Mouse (Mus musculus) forebrain, embryonic 10.5 days (tissue): ENCODE data around the gene Gm14326. TPM values are rescaled to one million over a fixed set of nuclear protein-coding genes. Genes with fewer than 3 reads are reported as not detected.
"Not testable (repeated sequence)": the region's sequence is repeated elsewhere in the genome, so short reads cannot be mapped to it uniquely, and the experiment has no call there.

Experiments used
- DNase-seq: peaks from one replicate; pipeline ENCODE4 v3.0.0-alpha.2; 2017; ENCODE audit warnings: low spot score; ENCODE audit errors: extremely low spot score
- H3K27ac ChIP-seq: fragments of 300-500 bp; sonication (generic); 2 replicates; pipeline ENCODE4 v1.5.1; 2016; ENCODE audit warnings: mild to moderate bottlenecking
- H3K27me3 ChIP-seq: fragments of 300-500 bp; sonication (generic); 2 replicates; pipeline ENCODE4 v1.6.1; 2016; ENCODE audit warnings: mild to moderate bottlenecking; ENCODE audit not compliant: poor library complexity, severe bottlenecking
- H3K36me3 ChIP-seq: fragments of 300-500 bp; sonication (generic); replicated peaks from 2 replicates; pipeline ENCODE4 v1.6.1; 2016; ENCODE audit warnings: mild to moderate bottlenecking, moderate library complexity
- H3K4me1 ChIP-seq: fragments of 300-500 bp; sonication (generic); 2 replicates; pipeline ENCODE4 v1.6.1; 2016
- H3K4me3 ChIP-seq: fragments of 300-500 bp; sonication (generic); 2 replicates; pipeline ENCODE4 v1.5.1; 2016; ENCODE audit warnings: mild to moderate bottlenecking, moderate library complexity
- H3K9me3 ChIP-seq: fragments of 300-500 bp; sonication (generic); 2 replicates; pipeline ENCODE4 v1.6.1; 2016; ENCODE audit warnings: mild to moderate bottlenecking, moderate library complexity
- WGBS: fragments of 180-500 bp; shearing (Covaris S2); methylation state at CpG from one replicate; pipeline ENCODE4 v1.1.7; 2016; 5-methylcytosine and 5-hydroxymethylcytosine counted together
- polyA plus RNA-seq: library from polyadenylated mRNA; unstranded; fragments of >200 nt; fragmentation: Nextera tagmentation; extraction: Ambion mirVana; gene quantifications from 2 replicates; pipeline ENCODE4 v1.2.1, GENCODE M21; 2016

Gm14326 gene
- 20.0 and 20.5 TPM in 2 replicates for polyA plus RNA-seq

DNA sequence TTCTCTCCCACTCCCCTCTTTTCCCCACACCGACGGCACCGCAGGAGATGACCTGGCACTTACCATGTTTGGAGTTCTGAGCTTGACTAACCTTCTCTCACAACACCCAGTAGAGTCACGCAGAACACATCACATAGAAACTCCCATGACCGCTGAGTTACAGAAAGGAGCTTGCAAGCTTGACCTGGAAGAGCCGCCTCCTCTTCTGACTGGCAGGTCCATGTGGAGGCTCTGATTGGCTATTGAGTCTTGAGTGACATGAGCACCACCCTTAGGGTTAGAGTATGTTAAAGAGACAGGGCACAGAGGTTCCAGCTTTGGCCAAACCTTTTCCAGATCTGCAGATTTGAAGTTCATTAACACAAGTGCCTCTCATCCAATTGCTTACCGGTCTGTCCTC is at the start of gene Gm14326:
TSS of gene Gm14326 (minus strand) at position 153 of the 400 bp plus-strand sequence.
- DNase-seq, H3K27ac ChIP-seq, H3K4me1 ChIP-seq, H3K27me3 ChIP-seq, H3K9me3 ChIP-seq, H3K36me3 ChIP-seq: not testable (repeated sequence)
- WGBS = 0% methylated on average over 6 of the region's 7 CpGs
- peak within 1 kb of the TSS; percentile 53 for H3K4me3 ChIP-seq

DNA sequence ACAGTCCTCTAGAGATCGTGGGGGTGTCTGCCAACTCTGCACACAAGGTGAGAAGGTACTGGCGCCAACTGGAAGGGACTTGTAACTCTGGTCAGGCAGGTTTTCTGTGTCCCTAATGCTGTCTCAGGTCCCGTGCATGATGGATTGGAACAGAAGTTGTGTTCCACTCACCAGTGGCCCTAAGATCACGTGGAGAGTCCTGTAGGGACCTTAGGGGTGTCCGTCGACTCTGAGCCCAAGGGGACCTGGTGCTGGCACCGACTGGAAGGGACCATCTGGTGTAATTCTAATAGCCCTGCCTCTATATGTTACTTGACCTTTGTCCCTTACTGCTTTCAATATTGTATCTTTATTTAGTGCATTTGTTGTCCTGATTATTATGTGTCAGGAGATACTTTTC is 17.7 kb upstream of the Gm14326 start:
- whole genome bisulfite sequencing = 82% methylated on average over 7 of the region's 7 CpGs
- not testable (repeated sequence) for DNase-seq, H3K9me3 ChIP-seq, H3K27ac ChIP-seq, H3K36me3 ChIP-seq, H3K4me1 ChIP-seq, H3K4me3 ChIP-seq, H3K27me3 ChIP-seq

DNA sequence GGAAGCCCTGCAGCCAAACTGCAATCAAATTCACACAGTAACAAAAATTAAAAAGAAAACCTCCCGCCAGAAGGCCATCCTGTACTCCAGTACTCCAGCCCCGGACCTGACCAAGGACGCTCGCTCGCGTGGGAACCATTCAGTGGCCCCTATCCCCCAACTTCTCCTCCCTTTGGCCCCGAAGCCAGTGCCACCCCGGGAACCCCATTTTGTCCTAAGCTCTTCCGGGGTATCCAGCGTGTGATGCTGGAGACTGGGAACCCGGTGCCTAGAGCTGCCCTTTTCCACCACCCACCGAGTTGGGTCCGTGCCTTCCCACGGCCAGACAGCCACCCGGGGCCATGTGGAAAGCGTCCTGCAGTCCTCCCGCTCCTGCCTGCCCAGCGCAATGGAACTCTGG is 363 bp downstream of the Gm14326 start:
- peak overlapping the region; percentile 53 for H3K4me3 ChIP-seq
- not testable (repeated sequence) for H3K4me1 ChIP-seq, H3K9me3 ChIP-seq, H3K27ac ChIP-seq, DNase-seq, H3K36me3 ChIP-seq, H3K27me3 ChIP-seq
- under 1% methylated on average over 18 of the region's 18 CpGs for WGBS

DNA sequence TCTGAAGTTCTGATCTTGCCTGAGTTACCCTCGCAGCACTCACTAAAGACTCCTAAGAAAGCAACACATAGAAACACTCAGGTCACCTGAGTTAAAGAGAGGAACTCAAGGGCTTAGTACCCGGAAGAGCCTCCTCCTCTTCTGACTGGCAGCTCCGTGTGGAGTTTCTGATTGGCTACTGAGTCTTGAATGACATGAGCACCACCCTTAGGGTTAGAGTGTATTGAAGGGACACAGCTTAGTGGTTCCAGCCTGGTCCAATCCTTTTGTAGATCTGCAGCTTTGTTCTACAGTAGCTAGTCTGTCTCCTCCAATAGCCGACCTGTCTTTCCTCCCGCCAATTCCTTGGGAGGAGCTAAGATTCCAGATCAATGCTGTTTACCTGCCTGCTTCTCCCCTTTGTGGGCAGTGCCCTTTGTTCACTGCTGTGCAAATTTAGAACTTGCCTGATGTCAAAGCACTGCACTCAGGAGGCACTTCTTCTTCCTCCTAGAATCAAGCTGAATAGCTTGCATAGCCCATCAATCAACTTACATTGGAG is 31.5 kb downstream of the Gm14326 start, which contains the start of gene Zfp972:
TSS of gene Zfp972 (minus strand) at position 51 of the 541 bp plus-strand sequence.
- WGBS = 61% methylated on average over 4 of the region's 5 CpGs
- DNase-seq, H3K27ac ChIP-seq, H3K4me3 ChIP-seq, H3K27me3 ChIP-seq, H3K36me3 ChIP-seq, H3K9me3 ChIP-seq, H3K4me1 ChIP-seq: not testable (repeated sequence)

DNA sequence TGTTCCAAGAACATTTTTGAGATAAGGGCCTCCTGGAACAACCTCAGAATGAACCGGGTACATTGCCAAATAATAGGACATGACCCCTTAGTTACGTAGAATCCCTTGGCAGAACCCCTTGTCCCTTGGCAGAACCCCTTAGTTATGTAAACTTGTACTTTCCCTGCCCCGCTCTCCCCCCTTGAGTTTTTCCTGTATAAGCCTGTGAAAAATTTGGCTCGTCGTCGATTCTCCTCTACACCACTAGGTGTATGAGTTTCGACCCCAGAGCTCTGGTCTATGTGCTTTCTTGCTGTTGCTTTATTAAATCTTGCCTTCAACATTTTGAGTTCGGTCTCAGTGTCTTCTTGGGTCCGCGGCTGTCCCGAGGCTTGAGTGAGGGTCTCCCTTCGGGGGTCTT is 53.8 kb downstream of the Gm14326 start:
- not testable (repeated sequence) for H3K36me3 ChIP-seq, H3K27me3 ChIP-seq, DNase-seq, H3K4me1 ChIP-seq, H3K9me3 ChIP-seq, H3K4me3 ChIP-seq, H3K27ac ChIP-seq
- 92% methylated on average over 5 of the region's 12 CpGs for WGBS

DNA sequence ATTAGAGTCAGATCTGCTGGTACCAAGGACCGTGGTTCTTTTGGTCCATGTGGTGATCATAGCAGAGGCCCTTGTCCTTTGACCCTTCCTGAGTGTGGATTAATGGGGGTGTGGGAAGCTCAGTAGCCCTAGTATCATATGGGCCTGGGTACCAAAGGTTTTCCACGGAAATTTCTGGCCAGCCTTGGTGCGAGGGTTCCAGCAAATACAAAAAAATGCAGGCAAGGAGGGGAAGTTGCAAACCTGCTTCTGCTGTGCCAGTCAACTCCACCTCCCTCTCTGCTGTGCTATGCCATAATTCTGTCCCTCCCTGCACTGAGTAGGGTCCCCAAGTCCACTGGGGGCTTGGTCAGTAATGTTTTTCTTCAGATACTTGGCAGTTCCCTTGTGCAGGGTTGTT is 58.9 kb downstream of the Gm14326 start:
- not testable (repeated sequence) for H3K4me1 ChIP-seq, H3K36me3 ChIP-seq, H3K27me3 ChIP-seq, H3K27ac ChIP-seq, H3K9me3 ChIP-seq, H3K4me3 ChIP-seq, DNase-seq
- 84% methylated on average over 2 of the region's 3 CpGs for WGBS

DNA sequence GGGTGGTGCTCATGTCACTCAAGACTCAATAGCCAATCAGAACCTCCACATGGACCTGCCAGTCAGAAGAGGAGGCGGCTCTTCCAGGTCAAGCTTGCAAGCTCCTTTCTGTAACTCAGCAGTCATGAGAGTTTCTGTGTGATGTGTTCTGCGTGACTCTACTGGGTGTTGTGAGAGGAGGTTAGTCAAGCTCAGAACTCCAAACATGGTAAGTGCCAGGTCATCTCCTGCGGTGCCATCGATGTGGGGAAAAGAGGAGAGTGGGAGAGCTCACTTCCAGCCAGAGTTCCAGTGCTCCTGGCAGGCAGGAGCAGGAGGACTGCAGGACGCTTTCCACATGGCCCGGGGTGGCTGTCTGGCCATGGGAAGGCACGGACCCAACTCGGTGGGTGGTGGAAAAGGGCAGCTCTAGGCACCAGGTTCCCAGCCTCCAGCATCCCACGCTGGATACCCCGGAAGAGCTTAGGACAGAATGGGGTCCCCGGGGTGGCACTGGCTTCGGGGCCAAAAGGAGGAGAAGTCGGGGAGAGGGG is 60.0 kb downstream of the Gm14326 start, which contains the start of gene Gm14327:
TSS of gene Gm14327 (plus strand) at position 51 of the 533 bp plus-strand sequence.
- not testable (repeated sequence) for H3K36me3 ChIP-seq, H3K4me1 ChIP-seq, H3K9me3 ChIP-seq, DNase-seq, H3K27ac ChIP-seq, H3K27me3 ChIP-seq
- WGBS = 61% methylated on average over 10 of the region's 13 CpGs
- H3K4me3 ChIP-seq = peak within 1 kb of the TSS; percentile 32; the same call in 1 of the 2 replicates

DNA sequence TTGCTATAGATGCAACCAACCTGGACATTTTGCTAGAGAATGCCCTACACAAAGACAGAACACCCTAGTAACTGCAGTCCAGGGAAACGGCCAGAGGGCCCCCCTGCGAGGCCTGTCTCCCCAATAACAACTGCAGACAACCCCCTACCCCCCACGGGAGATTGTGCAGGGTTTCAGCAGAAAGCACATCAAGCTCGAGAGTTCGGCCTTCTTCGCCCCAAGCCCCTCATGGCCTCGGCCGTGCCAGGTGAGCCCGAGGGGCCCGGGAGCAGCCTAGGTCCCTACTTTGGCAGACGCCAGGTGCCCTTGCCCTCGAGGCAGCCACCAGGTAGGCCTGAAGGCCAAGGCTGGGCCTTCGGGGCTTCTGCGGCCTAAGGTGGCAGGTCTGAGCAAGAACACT is 69.4 kb downstream of the Gm14326 start:
- H3K27me3 ChIP-seq, H3K27ac ChIP-seq, H3K4me1 ChIP-seq, DNase-seq, H3K4me3 ChIP-seq, H3K9me3 ChIP-seq, H3K36me3 ChIP-seq: not testable (repeated sequence)
- WGBS = 93% methylated on average over 14 of the region's 14 CpGs

Other genes starting within 250 kb of the Gm14326 start
- 9.3 and 12.1 TPM in 2 replicates for gene Gm14322, start 198.0 kb downstream of the Gm14326 start, polyA plus RNA-seq
- 42.2 and 43.8 TPM in 2 replicates for gene Gm14325, start 117.0 kb downstream of the Gm14326 start, polyA plus RNA-seq
- 2.0 and 2.1 TPM in 2 replicates for gene Gm14327, start 60.2 kb downstream of the Gm14326 start, polyA plus RNA-seq
- 0.56 and 0.62 TPM in 2 replicates for gene Zfp972, start 31.7 kb downstream of the Gm14326 start, polyA plus RNA-seq
- gene Zfp971, start 66.0 kb upstream of the Gm14326 start, polyA plus RNA-seq = 14.2 and 15.6 TPM in 2 replicates
- 18.4 and 19.9 TPM in 2 replicates for gene Zfp931, start 121.2 kb upstream of the Gm14326 start, polyA plus RNA-seq
- 4.2 and 4.9 TPM in 2 replicates for gene Phactr3, start 161.7 kb upstream of the Gm14326 start, polyA plus RNA-seq